Mouse (Mus musculus) cerebellum, adult 8-10 months (tissue): ENCODE data around the gene Clgn.

Experiments
- DNase-seq: peaks from one replicate; pipeline ENCODE4 v3.0.0; 2022

The Clgn gene

GRCm38 (mm10) chr8:83389316-83390005, at the start of gene Clgn:
Gene Clgn (plus strand): TSS chr8:83389867.
- DNase-seq, result peak; percentile 83

DNA sequence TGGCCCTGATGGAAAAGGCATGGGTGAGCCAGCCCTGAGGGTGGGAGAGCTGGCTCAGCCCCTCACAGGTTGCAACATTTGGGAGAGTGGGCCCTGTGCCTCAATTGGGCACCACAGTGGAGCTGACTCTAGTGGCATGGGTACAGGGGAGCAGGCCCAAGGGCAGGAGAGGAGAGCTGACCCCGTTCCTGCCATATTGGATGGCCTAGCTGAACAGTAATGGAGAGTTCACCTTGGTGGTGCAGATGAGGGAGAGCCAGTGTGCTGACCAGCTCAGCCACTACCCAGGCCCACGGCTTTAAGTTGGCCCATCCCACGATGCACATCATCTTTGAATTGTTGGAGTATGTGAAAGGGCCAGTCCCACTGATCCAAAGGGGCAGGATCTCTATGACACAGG, 47.6 kb upstream of the Clgn start:
- no peak for DNase-seq

DNA sequence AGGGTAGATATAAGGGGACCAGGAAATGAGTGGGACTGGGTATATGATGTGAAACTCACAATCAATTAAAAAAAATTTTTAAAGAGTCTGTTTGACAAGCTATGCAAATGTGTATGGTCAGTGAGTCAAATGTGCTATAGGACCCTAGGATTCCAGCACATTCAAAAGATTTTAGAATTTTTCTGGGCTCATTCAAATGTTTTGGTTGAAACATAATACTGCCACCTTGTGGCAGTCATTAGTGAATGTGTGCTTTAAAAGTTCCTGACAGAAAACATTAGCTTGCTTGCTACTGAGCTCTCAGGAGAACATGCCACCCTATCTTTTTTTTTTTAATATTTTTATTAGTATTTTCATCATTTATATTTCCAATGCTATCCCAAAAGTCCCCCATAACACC, 47.0 kb upstream of the Clgn start:
- no peak for DNase-seq

GRCm38 (mm10) chr8:83348263-83348662, 41.4 kb upstream of the Clgn start, which contains the start of gene Mgat4d:
Gene Mgat4d (plus strand): TSS chr8:83348471.
- DNase-seq, result no peak

DNA sequence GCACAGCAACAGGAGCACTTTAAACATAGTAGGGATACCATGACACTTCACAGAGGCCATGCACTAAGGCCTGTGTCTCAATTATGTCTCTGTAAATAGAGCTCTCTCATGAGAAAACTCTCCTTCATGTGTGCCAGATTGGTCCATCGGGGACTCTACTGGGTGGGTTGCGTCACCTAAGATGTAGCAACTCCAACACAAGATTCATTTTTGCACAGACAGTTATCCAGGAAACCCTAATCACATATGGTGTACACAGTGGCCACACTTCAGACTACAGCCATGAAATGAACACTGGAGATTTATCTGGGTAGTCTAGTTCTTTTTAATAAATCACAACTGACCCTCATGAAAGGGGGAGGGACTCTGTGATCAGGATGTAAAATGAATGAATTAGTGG, 38.4 kb upstream of the Clgn start:
- no peak for DNase-seq

DNA sequence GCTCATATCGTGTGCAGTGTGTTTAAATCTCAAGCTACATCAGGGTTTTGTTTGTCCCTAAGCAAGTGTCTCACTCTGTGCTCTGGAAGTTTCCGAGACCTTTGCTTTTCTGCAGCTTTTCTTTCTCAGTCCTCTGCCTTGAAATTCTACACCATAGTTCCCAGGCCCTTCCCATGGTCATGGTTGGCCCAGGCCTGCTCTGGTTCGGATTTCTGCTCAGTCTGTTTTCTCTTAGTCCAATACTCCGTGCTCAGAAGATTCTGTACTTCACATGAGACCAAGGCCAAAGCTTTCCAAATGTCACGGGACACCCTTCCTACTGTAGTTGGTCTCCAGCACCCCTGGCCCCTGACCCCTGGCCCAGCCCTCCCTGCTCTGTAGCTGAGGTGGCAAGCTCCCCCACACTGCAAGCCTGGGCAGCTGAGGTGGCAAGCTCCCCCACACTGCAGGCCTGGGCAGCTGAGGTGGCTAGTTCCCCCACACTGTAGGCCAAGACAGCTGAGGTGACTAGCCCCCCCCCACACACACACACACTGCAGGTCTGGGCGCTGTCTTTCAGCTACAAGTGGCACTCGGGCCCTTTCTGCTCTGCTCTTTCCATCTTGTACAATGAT, 26.4 kb upstream of the Clgn start:
- DNase-seq, result no peak

DNA sequence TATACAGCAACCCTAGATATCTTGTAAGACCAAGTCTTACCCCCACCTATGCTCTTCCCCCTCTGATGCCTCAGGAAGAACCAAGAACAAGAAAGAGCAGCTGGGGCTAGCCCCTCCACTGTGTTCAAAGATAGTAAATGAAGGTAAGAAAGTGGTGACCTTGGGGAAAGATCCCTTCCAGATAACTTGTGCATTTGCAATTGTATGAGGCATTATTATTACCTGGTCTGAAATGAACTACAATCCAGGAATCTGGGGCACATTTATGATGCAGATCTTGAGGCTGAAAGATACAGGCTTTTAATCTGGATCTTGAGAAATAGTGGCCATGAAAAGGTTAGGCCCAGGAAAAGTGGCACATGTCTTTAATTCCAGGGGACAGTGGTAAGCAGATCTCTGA, 12.4 kb upstream of the Clgn start:
- DNase-seq, result no peak

- DNase-seq, result no peak
Observed at GRCm38 (mm10) chr8:83380141-83380540, 9.5 kb upstream of the Clgn start.

- no peak for DNase-seq
Observed at GRCm38 (mm10) chr8:83381016-83381415, 8.7 kb upstream of the Clgn start.

DNA sequence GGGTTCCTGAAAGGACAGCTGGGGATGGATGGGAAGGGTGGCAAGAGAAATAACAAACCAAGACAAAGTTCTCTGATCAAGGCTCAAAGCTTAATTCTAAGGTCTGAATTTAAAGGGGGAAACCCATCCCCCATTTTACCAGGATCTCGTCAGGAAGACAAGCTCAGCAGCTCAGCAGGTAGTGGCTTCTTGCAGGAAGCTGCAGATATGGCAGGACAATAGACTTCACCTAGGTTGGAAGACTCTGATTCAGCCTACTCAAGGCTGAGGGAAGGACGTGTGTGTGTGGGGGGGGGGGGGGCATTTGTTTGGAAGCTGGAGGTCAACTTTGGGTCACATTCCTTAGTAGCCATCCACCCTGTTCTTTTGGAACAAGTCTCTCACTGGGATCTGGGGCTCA, 6.8 kb upstream of the Clgn start:
- no peak for DNase-seq

DNA sequence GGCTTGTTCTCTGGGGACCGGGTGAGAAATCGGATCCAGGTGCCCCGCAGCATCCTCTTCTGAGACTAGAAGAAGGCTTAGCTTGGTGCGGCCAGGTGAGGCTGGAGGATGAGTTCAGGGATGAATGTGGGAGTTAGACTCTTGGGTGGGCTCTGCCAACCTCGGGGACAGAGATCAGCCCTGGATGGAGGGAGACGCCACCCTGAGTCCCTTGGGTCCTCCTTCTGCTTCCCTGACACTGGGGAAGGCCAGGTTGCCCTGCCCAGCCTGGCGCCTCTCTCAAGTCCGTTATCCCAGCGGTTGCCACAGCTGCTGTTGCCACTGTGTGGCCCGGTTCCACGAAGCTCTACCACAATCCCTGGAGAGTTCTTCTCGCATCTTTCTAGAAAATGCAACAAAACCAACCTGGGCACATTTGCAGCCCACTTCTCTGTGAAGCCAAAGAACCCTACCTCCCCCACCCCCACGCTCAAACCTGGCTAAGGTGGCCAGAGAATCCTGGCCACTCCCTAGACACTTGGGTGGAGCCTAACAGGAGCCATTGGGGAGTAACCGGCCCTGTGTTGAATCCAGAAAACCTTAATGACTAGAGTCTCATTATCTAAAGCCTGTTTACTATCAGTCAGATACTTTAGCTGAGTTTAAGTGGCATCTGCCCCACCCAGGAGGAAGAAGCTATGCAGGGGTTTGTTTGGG, 487 bp downstream of the Clgn start:
- no peak for DNase-seq

DNA sequence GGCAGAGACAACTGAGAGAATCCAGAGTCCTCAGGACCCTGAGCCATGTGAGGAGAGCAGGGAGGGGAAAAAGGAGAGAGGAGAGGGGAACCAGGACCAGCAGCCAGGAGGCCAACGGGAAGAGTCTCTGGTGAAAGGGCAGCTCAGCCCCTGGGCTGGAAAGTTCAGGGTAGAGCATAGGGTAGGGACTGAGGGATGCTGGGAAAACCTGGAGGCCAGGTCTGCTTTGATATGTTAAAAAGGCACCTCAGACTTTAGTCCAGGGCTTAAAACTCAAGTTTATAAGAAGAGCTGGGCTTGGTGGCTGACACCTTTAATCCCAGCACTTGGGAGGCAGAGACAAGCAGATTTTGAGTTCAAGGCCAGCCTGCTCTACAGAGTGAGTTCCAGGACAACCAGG, 2.9 kb downstream of the Clgn start:
- no peak for DNase-seq

- no peak for DNase-seq
Observed at GRCm38 (mm10) chr8:83394325-83394724, 4.7 kb downstream of the Clgn start.

DNA sequence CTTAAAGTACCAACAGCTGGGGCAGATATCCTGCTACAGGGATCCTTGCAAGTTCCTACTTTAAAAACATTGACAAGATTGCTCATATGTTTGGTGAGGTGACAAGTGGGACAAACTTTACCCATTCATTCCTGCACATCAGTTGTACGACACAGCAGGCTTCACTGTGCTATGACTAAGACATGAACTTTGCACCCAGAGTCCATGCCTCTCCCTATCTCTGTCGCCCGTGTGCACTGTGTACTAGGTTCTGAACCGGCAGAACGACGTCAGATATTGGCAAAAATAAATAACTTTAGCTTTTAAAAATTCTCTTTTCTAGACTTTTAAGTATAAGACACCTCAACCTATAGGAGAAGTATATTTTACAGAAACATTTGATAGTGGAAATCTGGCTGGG, 7.0 kb downstream of the Clgn start:
- DNase-seq, result no peak

DNA sequence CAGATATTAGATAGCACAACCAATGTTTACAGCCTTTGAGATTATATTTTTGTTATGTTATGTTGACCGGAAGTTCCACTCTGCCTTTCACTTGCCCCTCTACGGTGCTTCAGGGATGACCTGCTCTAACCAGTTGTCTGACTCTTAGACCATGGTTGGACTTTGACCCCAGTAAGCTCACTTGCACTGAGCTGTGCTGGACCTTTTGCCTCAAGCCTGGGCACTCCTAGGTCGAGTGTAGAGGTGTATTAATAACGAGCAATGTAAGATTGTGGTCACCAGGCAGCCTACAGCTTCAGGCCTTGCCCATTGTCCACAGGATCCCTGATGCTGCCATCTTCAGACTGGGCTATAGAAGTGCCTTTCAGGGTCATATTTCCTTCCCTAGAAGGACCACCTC, 8.1 kb downstream of the Clgn start:
- no peak for DNase-seq

GRCm38 (mm10) chr8:83405548-83405947, 15.9 kb downstream of the Clgn start:
- DNase-seq, result no peak

DNA sequence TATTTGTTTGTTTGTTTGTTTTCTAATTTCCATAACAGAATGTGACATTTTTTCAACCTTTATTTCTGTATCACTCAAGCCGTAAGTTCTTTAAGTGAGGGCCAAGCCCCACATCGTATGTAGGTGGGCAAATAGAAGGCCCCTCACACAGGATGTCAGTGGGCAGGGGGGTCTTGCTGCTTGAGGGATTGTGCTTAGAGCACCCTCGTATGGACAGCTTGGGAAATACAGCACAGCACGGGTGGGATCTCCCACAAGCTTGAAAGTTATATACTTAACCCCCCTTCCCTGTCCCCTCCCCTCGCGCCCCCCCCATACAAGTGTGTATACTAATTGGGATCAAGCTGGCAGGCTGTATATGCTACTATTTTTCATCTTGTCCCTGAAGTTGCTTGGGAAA, 17.2 kb downstream of the Clgn start:
- no peak for DNase-seq

DNA sequence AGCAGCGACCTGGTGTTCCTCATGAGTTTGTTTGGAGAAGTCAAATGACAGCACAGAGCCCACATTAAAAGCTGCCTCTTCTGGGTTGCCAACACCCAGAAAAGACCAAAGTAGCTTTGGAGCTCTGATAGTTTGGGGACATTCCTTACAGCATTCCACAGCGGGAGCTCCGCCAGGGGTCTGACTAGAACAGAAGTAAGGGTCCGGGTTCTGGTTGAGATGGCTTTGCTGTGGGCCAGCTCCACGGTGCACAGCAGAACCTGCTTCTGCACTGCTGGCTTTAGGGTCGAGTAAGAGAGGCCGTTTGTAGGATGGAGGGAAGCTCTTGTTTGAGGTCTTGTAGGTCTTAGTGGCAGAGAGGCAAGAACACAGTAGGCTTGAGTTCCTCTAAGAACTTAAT, 18.8 kb downstream of the Clgn start:
- no peak for DNase-seq

GRCm38 (mm10) chr8:83416878-83417277, 27.2 kb downstream of the Clgn start:
- DNase-seq, result no peak

DNA sequence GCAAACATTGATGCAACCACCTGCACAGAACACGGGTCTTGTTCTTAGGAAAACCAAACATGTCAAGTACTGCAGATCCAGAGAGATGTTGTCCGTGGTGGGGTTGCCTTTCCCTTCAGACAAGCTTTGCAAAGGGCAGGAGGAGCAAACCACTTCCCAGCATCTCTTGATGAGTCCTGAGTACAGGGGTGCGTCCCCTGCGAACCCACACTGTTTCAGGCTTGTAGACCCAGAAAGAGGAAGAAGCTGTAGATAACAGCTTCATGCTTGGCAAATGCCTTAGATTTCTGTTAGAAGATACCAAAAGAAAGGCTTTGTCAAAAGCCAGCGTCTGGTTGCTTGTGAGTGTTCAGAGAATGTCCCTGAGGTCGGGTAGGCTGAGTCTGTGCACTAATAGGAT, 28.3 kb downstream of the Clgn start:
- DNase-seq, result no peak

DNA sequence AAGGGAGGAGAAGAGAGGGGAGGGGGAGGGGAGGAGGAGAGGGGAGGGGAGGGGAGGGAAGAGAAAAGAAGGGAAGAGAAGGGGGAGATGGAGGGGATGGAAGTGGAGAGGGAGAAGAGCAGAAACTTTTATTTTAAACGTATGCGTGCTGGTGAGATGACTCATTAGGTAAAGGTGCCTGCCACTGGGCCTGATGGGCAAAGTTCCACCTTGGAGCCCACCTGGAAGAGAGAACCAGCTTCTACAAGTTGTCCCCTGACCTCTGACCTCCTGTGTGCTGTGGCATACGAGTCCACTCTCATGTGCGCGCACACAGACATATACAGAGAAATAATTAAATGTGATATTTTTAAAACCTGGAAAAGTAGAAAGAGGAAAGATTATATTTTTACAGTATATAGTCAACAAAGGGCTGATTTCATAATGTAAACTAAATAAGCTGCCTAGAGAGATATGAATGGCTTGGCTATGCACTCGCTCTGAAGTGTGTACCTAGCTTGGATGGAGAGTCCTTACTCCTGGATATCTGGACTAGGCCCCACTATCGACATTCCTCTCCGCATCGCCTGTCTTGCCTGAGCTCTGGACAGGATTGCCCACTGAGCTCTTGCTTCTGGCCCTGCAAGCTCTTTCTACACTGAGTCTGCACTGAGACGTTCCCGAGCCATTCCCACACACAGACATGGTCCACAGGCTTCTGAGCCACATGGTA, 29.3 kb downstream of the Clgn start:
- no peak for DNase-seq

DNA sequence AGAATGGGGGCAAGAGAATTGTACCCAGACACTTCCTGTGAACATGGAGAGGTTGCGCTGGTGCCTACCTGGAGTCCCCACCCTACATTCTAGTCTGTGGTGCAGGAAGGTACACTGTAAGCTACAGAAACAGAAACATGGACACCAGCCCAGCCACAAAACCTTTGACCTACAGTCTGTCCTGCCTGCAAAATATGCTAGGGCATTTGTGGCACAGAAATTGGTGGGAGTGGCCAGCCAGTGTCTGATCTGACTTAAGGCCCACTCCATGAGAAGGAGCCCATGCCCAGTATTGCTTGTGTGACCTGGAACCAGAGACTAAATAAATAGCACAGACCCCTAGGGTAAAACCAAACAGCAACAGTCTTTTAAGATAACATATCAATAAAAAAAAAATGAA, 31.7 kb downstream of the Clgn start:
- no peak for DNase-seq

DNA sequence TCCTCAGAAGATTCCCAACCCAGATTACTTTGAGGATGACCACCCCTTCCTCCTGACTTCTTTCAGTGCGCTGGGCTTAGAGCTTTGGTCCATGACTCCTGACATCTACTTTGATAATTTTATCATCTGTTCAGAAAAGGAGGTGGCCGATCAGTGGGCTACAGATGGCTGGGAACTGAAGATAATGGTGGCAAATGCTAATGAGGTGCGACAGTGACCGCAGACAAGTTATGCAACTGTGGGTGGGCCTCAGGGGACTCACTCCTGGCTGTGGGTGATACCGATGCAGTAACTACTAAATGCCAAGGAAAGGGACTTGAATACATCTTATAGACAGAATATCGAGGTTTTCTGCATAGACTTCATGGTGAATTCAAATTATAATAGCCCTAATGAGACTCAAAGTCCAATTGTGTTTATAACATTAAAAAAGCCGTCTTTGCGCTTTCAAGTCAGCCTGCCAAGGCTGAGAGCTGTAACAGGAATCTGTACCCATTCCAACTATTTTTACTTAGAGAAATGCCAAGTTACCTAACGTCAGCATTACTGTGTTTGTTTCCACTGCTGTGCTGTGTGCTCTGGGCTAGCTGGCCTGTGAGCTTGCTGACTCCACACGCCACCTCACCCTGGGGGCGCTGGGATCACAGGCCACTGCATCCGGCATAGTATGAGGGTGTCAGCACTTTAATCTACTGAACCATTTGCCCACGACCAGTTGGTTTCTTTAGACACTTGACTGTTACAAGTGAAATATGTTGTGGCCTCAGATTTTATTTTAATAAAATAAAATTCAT, 33.6 kb downstream of the Clgn start:
- DNase-seq, result no peak
